Mouse (Mus musculus) left cerebral cortex, postnatal 14 days (tissue): ENCODE data around the gene Rac2. TPM values are rescaled to one million over a fixed set of nuclear protein-coding genes. Genes with fewer than 3 reads are reported as not detected.

Experiments used
- DNase-seq, 2 experiments: peaks; one replicate each; pipeline ENCODE4 v3.0.0; 2021 to 2022; ENCODE audit warnings: low spot score in 2 of 2, mixed read lengths in 1 of 2
- intact Hi-C: fragments of 180-260 bp; cut with DNase I; formaldehyde crosslinking; loops from one replicate; pipeline ENCODE4 v1.15.1; 2025
- total RNA-seq, 2 experiments: library from RNA; stranded (reverse); gene quantifications; 2 replicates each; pipeline ENCODE4 v1.2.3; 2021

Gene Rac2
- total RNA-seq, 2 experiments from 2014 or later: 2.3 to 4.6 TPM

DNA sequence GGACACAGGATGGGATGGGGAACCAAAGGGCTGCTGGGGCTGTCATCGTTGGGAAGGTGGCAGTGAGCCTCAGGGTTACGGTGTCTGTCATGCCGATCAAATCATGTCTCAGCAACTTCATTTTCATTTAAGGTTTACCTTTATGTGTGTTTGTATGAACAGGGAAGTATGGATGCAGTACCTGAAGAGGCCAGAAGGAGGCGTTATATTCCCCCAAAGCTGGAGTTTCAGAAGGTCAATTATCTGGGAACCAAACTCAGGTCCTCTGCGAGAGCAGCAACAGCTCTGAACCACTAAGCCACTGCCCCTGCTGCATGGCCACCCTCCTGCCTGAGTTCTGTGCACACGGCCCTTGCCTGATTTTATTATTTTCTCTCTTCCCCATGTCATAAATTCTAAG lies 18.2 kb upstream of the Rac2 start:
- DNase-seq: no peak
- intact Hi-C loops: no loop called here

DNA sequence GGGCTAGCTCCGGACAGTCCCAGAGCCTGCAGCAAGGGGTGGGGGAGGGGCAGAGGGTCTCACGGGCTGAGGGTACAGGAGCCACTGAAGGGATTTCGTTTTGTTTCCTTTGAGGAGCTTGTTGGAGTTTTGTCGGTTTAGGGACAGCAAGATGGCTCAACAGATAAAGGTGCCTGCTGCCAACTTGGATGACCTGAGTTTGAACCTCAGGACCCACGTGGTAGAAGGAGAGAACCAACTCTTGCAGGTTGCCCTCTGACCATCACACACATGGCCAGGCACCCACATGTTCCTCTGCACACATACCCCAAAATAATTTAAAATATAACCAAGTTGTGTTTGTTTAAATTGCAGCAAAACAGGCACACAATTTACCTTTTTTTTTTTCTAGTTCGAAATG lies 17.4 kb upstream of the Rac2 start:
- no peak for DNase-seq
- intact Hi-C loops: no loop called here

DNA sequence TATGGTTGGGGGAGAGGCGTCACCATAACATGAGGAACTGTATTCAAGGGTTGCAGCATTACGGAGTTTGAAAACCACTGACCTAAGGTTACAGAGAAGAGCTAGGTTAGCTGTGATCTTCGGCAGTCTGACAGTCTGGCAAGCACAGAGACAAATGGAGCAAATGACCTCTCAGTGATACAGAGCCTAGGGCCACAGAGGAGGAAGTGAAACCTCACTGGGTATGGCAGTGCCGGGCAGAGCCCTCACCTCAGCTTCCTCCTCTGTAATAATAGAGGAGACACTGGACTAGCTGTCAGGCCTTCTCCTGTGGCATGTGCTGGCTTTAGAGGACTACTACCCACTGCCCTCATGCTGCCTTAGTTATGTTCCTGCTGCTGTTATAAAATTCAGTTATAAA lies 16.3 kb upstream of the Rac2 start:
- intact Hi-C loops: no loop called here
- peak in 1 of 2 experiments; percentile 37 for DNase-seq

DNA sequence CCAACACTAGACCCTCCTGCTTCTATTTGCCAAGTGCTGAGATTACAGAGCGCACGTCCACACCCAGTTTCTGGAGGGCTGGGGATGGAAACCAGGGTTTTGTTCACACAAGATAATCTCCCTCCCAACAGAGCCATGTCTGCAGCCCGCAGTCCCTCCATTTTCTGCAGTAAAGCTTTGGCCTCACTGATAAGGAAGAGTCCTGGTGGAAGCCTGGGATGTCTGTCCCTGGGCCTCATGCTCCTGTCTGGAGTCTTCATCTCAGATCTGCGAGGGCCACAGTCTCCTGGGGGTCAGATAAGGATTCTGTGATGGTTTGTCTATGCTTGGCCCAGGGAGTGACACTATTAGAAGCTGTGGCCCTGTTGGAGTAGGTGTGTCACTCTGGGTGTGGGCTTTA lies 15.5 kb upstream of the Rac2 start:
- intact Hi-C loops: no loop called here

DNA sequence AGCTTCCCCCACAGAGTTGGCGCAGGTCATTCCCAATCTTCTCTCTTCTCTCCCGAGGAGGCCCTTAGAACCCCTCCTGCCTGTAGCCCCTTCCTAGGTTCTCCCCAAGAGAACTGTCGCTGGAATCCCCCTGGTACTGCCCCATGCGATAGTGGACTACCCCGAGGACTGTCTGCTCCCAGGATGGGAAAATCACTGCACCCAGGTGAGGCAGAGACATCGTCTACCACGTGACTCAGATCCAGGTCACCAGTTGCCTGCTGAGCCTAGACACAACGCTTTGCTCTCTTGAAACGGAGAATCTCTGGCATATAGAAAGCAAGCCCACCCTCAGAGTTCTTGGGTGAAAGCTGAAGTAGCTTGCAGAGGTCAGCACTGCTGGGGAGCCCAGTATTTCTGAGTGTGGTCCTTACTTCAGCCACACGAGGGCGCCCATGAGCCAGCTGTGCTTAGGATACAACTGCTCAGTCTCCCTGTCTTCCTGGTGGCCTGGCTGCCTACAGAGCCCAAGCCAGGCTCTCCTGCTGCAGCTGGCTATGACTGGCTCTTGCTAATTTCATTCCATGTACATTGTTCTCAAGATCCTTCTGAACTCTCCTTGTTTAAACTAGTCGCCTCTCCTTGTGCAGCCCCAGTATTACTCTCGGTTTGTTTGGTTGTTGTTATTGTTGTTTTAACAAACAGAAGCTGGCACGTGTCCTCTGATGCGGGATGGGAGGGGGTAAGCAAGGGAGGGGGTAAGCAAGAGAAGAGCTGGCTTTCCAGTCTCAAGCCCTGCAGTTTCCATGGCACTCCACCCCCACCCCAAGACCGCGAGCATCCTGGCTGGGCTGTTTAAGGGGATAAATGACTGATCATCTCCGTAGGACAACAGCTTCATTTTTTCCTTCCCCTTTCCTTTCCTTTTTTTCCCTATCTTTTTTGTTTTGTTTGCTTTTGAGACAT lies 14.7 kb upstream of the Rac2 start:
- DNase-seq: peak; percentile 93 to 94
- intact Hi-C loops: loop anchor here (2.0 kb wide), 1 partner anchor 157 kb away; no protein-coding TSS in a partner anchor

More for the DNA sequence above, 15.5 kb upstream of the Rac2 start:
- no peak for DNase-seq

DNA sequence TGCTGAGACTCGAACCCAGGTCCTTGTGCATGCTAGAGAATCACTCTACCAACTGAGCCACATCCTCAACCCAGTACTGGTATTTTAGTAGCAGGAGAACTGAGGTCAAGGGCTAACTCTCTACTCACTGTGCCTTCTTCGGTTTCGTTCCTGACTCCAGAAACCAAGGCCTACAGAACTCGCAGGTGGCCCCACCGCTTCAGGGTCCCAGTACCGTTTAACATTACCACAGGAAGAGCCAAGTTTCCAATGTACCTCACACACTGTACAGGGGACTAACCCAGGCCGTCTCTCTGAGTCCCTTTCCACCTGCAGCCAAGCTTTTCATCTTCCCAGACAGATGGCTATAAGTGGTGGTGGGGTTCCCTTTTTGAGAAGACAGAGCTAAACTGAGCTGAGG lies 12.8 kb upstream of the Rac2 start:
- DNase-seq: no peak
- intact Hi-C loops: no loop called here

DNA sequence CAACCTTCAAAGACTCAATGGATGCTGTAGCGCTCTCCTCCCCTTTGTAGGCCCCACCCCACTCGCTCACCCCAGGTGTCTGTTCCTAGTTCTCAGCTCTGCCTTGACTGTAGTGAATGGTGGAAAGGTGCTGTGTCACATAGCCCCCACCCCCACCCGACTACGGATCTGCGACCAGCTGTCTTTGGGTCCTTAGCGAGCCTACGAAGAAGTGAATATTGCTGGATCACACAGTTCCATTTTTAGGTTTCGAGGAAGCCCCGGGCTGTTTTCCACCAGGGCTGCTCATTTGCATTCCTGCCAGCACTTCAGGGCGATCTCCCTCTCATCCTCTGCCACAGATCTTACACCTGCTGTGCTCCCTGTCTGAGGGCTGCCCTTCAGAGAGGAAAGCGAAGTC lies 10.8 kb upstream of the Rac2 start:
- peak; percentile 48 to 54 for DNase-seq
- intact Hi-C loops: loop anchor here (5.0 kb wide), 3 partner anchors 41 to 136 kb away; partner anchors contain the start of gene Sstr3

DNA sequence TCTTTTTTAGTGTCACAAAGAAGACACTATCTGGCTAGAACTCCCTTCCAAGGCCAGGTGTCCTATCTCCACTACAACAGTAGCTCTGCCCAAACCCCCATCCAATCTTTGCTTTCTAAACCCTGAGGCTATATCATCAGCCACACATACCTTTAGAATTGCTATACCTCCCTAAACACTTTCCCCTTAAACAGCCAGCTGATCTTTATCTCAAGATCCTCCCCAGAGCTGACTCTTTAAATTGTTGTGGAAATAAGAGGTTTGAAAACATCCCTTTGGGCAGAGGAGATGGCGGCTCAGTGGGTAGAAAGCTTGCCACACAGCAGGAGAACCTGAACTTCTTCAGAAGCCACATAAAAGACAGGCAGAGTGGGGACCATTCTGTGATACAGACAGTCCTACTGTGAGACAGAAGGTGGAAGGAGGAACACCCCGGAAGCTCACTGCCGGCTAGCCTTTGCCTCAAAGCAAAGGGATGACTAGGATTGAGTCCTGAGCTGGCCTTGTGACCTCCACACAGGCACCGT lies 3.8 kb upstream of the Rac2 start:
- DNase-seq: no peak
- intact Hi-C loops: no loop called here

DNA sequence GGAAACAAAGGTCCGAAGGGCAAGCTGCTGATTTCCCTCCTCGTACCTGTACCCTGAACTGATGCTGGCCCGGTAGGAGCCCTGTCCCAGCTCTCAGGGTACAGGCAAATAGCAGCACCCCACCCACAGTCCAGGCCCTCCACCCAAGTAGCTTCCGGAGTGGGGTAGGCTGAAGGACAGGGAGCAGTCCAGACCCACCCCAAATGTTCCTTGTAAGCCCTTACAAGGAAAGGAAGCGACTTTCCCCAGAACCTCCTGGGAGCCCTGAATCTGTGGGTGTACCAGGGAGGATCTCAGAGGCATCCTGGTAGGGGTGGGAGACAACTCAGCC lies 348 bp downstream of the Rac2 start:
- DNase-seq: no peak
- intact Hi-C loops: no loop called here

DNA sequence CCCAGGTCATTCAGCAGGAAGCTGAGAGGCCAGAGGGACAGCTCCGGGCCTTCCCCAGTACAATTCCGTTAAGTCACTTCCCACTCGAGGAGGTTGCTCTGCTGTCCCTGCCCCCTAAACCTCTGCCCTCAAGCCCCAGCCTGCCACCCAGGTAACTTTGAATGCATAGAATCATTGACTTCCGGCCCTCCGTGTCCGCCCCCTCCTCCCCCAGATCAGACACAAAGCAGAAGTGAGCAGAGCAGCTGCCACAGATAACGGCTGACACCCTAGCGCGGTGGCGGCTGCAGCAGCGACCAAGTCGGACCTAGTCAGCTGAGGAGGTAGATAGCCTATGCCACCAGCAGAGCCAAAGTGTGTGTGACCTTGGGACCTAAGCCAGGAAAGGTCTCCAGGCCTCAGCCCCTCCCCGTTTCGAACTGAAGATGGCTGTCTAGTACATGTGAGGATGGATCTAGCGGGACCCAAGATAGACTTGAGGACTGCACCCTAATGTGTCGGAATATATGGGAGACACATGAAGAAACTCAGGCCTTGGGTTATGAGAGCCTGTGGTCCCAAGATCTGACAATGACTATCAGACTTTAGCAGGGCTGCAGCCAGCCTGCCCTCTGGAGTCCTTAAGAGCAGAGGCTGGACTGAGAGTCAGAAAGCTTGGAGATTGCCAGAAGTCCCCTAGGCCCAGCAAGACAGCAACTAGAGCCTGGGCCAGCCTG lies 871 bp downstream of the Rac2 start:
- DNase-seq: no peak
- intact Hi-C loops: no loop called here

DNA sequence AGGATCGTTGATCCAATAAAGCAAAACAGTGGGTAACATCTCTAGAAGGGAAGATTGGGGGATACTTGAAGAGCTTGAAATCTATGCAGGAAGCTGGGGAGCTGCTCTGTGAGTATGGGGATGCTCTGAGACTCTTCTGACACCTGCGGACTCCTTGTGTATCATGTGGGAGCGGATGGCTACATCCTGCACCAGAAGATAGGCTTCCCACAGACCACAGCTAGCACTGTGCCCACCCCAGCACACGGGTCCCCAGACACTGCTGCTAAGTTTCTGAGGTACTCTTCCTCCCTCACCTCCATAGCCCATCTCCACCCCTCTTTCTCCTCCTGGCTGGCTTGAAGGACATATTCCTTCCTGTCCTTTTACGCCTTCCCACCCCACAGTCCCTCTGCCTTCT lies 2.4 kb downstream of the Rac2 start:
- DNase-seq: no peak
- intact Hi-C loops: no loop called here

DNA sequence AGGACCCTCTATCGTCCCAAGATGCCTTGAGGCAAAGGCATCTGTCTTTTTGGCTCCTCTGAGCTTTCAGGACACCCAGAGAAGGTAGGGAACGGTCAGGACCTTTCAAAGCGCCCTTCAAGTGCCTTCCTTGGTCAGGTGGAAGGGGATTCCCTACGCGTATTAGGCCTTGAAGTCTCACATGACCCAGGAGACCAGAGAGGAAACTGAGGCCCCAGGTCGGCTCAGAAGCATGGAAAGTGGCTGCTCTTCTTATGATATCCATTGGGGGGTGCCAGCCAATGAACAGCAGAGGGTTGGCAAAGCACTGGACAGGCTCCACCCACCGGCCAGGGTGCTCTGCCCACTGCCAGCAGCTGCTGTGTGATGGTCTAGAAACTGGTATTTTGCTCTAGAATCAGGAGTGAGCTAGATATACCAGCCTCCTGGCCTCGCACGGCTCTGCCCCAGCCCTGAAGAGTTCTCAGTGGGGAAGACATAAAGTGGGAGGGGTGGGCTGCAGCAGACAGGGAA lies 4.9 kb downstream of the Rac2 start:
- intact Hi-C loops: no loop called here
- no peak for DNase-seq

DNA sequence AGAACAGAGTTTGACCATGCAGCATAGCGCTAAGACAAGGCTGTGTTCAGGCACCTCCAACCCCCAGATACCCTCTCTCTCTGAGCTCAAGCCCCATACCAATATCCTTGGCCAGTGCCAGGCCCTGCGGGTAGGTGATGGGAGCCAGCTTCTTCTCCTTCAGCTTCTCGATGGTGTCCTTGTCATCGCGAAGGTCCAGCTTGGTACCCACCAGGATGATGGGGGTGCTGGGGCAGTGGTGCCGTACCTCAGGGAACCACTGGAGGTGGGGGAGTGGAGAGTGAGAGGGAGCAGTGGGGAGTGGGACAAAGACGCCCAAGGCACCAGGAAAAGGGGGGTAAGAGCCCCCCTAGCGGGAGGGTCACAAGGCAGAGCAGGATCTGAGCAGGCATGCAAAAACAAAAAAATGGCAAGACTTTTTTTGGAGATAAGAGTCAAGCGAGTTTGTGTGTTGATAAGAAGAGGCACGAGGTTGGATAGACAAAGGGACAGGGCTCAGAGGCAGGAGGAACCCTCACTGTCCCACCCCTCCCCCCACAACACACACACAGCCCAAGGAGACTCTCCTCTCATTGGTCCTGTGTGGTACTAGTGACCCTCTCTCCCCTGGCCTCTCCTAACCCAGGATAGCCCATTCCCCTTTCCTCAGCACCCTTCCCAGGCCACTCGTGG lies 7.7 kb downstream of the Rac2 start:
- DNase-seq: no peak
- intact Hi-C loops: no loop called here

DNA sequence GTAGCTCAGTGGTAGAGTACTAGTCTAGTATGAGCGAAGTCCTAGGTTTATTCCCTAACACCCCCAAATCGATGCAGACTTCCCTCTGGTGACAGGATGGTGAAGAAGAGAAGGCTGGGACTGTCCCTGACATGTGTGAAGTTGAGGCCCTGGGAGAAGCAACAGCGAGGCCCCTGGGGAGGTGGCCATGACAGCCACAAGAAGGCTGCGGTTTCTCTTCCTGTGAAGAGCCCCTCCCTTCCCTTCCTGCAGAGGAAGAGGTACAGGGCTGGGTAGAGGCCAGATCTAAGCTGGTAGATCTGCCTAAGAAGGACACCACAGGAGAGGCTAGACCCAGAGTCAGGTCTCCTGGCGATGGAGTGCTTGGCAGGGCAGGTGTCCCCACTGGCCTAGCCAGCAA lies 8.6 kb downstream of the Rac2 start:
- intact Hi-C loops: no loop called here
- no peak for DNase-seq

DNA sequence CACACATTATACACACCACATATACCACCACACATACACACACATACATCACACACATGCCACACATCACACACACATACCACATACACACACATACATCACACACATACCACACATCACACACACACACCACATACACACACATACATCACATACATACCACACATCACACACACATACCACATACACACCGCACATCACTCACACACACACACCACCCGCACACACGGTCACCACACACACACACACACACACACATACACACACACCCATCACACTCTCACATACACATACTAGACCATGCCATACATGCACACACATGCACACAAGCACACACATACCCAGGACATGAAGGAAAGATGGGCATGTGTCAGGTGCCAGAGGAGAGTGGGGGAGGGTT lies 9.2 kb downstream of the Rac2 start:
- no peak for DNase-seq
- intact Hi-C loops: no loop called here

DNA sequence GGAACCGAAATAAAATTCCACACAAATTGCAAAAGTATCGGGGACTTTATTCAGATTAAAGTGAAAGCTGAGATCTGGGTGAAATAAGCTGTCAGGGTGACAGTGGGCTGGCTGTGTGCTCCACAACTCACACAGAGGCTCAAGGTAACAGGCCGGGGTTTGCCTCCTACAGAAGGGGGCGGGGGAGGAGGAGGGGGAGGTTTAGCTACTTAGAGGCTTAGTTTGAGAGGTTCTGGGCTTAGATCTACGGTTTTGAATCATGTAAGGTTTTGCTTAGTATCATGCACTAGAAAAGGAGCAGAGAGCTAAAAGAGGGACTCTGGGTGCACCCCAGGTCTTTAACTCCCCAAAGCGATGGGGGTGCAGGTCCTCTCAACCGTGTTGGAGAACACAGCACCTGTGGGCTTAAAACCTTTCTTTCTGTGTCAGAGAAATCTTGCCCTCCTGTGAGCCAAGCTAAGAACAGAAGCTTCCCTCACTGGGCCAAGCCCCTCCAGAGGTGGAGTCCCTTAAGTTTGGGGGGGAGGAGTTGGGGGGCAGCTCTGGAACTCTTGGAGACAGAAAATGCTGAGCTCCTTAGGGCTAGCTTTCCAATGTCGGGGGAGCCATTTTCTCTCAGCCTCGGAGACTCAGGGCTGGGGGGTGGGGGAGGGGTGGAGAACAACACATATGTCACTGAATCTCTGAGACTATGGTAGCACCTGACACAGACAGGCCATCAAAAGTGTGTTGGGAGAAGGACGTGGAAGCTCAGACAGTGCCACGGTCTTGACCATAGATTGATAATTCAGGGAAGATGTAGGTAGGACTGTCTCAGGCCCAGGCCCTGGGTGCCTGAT lies 13.2 kb downstream of the Rac2 start:
- no peak for DNase-seq
- intact Hi-C loops: no loop called here

DNA sequence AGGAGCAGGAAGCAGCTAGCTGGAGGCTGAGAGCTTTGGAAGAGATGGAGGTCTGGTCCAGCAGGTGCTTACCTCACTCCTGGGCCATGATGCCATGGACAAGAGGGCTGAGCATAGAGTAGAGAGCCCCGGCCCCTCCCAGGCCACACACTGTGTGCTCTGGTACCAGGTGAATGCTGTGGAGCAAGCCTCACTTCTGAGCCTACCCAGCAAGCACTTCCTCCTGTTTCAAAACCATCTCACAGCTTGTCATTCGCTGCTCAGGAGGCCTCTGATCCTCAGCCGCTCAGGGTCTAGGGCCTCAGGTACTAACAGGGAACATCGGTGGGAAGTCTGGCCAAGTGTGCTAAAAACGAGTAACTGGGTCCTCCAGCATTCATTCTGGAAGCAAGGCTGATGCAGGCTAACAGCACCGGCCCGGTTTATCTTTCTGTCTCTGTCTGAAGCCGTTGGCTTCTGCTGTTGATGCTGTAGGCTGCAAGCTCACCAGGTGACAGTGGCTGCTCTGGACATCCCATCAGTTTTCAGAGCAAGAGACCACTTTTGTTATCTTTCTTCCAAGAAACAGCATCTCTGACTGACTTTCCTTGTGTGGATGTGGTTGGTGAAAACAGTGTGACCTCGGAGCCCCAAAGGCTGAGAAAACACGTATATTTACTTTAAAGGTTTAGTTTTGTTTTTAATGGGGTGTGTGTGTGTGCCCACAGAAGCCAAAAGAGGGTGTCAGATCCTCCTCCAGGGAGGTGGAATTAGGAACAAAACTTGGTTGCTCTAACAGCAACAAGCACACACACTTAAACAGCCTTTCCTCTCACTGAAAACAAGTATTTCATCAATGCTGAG lies 14.7 kb downstream of the Rac2 start:
- DNase-seq: no peak
- intact Hi-C loops: no loop called here
